Mouse (Mus musculus) cerebellum, postnatal 14 days (tissue): ENCODE data around the gene Rpl27a.
A peak's percentile ranks its signal among the peaks of the same experiment; 100 is the strongest.

Source experiments
- DNase-seq, 2 experiments: peaks; one replicate each; pipeline ENCODE4 v3.0.0; 2021; ENCODE audit warnings: mixed read lengths in 2 of 2

Rpl27a gene

DNA sequence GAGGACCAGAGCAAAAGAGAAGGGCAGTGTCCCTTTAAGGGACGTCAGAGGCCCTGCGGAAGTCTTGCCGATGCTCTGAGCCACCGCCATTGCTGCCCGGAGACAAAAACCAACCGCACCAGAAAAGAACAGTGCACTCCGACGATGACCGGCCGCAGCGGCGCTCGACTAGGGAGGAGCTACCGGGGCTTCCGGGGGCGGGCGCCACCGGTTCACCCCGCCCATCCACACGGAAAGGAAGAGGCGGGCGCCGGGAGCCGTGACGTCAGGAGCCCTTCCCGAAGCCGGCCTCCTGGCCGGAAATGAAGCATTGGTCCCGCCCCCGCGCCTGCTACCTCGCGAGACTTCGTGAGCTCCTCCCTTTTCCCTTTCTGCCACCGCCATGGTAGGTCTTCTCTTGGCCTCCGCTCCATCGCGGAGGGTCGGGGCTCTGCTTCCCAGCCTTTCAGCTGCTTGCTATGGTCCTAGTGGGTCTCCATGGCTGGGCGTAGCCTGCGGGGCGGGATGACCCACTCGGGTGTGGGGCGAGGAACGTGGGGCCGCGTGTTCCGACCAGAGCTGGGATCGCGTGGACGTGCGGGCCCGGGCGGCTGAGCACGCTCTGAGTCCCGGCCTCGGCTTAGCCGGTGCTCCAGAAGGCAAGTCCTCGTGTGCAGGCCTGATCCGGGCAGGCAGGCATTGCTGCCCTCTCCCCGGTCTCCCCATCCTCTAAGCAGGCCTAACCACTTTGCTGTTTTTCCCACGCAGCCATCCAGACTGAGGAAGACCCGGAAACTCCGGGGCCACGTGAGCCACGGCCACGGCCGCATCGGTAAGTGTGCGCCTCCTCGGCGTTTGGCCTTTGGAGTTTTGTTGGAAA is at the start of gene Rpl27a:
TSS of gene Rpl27a (plus strand) at position 310 of the 859 bp plus-strand sequence.
- DNase-seq, result peak; percentile 99

DNA sequence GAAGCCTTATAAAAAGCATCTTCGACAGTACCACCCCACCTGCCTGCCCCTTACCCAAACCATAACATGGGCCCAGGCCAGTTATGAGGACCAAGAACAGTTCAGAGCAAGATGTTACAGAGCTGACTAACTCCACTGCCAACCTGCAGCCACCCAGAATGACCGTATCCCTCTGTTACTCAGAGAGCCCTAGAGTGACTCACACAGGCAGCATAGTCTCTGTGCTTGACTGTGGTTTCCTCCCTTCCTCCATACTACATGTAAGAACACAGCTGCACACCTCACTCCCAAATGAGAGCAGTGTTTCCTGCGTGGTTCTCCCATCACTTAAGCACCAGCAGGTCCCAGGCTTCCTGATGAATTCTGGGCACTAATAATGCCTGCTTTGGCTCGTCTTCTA is 48.2 kb upstream of the Rpl27a start:
- DNase-seq, result no peak

DNA sequence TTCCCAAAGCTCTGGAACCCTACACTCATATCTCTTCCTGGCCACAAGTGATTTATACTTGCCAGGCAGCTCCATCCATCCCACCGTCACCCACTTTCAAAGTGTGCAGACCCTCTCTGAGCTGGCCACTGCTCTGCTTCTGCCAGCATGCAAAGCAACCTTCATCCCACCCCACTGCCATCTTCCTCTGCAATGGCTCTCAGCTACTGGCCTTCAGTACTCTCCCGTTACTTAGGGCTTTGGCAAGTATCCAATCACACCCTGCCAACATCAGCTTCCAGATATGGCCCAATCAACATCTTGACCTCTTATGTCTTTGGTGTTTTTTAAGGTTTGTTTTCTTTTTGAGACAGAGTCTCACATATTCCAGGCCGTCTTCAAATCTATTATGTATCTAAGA is 41.0 kb upstream of the Rpl27a start:
- no peak for DNase-seq

DNA sequence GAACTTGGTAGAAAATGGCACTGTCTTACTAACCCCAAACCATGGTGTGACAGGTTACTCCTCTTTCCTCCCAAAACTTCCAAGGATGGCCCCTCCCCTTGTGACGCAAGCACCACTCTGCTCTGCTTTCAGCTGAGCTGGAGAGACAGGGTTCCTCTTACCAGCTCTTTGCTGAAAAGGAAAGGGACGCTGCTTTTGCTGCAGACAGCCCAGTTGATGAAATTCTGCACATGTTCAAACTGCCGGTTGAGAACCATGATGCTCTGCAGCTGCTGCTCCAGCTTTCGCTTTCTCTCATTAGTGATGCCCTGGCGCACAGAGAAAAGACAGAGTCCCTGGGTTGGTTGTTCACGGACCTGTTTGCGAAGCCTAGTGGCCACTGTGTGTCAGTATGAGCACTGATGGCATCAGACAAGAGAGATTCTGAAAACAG is 38.2 kb upstream of the Rpl27a start:
- DNase-seq, result peak; percentile 50 to 53

GRCm38 (mm10) chr7:109484221-109484620 is 34.7 kb upstream of the Rpl27a start:
- DNase-seq, result no peak

DNA sequence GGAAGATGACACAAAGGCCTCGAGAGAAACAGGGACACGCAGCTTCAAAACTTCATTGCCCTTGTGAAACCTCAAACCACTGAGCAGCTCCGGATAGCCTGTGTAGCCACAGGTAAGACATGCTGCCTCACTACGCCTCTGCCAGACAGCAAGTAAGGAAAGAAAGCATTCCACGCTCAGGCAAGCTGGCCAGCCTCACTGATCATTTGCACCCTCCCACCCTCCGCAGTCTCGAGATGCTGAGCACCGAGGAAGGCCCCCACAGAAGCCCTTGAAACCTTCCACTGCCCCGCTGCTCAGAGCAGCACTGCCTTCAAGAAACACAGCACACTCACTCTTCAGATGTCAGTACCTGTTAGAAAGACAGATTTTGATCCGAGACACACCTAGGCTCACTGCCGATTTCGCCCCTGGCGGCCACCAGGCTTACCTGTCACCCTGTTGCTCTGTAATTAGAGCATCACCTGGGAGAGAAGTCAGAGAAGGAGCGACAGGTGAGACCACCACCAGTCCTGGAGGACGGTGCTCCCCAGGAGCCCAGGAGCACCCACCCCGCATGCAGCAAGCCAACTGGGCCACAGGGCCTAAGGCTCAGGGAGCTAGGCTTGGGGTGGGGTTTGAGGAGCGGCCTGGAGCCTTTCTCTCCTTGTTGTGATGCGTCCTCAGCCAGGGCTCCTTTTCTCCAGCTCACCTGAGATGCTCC is 26.2 kb upstream of the Rpl27a start:
- peak in 1 of 2 experiments; percentile 17 for DNase-seq

DNA sequence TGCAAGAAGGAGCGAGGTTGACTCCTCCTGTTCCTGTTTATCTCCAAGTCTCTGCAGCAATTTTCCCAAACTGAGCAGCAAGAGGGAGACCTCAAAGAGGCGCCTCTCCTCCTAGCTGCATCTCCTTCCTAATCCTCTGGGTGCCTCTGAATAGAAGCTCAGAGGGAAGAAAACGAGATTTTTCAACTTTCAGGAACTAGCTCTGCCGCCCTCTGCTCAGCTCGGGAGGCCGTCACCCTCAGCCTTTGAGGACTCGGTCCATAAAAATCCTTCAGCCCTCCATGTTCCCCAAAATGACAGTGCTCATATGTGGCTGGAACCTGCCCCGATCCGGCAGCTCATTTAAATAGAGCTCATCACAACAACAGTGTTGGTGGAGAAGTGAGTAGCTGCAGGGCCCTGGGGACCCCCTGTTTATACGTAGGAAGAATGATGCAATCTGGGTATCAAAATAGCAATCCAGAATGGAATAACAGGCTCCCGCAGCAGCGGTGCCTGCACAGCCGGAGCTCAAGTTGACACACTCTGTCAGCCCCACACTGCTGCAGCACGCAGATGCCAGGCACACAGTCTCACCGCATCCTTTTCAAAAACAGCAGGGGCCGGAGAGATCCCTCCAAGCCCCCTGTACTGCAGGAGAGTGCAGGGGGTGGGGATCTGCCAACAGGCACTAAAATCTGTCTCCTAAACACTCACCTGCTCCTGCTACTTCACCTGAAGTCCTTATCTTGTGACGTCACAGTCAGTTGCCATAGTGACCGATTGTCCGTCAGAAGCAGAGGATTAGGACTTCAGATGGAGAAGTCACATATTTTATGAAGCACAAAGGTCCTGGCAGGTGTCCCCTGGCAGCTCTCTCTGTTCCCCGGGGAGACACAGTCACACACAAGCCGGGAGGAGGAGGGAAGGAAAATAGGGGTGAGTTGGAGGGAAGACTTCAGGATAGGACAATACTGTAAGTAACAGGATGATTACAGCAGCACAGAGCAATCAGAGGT is 25.3 kb upstream of the Rpl27a start:
- peak; percentile 51 to 53 for DNase-seq

- no peak for DNase-seq
These were observed 21.4 kb upstream of the Rpl27a start for GRCm38 (mm10) chr7:109497507-109497906.

DNA sequence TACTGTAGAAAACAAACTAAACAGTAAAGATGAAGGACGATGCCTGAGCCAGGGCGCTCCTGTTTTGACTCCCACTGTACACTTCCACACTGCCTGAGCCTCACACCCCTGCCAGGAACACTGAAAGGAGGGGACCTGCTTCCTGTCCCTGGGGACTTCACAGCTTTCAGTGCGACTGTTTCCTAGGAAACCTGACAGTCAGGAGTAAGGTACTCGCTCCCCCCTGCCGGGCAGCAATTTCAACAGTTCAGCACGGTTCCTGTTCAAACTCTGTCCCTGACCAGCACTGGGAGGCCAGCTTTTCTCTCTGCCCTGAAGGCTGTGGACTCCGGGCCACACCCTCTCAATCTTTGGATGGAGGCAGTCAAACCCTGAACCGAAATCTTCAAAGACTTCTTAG is 11.8 kb upstream of the Rpl27a start:
- no peak for DNase-seq

- no peak for DNase-seq
These were observed 11.4 kb upstream of the Rpl27a start for GRCm38 (mm10) chr7:109507572-109507971.

DNA sequence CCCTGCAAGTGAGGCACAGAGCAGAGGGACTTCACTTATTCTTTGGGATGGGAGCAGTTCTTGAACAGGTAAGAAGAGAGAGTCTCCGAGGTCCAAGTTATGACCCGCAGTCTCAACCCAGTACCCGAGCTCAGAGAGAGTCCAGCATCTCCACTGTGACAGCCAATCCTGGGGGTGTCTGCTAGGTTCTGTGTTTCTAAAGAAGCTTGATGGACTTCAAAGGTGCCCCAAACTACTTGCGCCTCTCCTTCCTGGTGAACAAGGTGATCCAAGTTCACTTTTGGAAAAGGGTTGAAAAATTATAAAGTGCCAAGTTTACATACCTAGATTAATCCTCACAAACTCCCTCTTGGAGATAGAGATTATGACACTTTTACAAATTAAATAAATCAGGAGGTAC is 10.9 kb upstream of the Rpl27a start, which contains the start of gene Trim66:
TSS of gene Trim66 (minus strand) at position 101 of the 400 bp plus-strand sequence.
- DNase-seq, result no peak

DNA sequence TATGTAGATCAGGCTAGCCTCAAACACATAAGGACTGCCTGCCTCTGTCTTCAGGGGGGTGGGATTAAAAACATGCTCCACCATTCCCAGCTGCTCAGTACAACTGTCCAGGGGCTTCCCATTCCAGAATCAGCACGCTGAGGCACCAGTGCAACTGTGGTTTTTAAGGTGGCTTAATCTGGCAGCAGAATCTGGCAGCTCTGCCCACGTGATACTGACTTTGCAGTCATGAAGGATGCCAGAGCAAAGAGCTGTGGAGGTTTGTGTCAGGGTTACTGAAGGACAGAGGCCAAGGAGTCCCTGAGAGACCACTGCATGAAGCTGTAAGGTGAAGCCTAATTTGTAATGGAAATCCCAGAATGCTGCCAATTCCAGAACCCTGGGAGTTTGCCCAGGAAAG is 8.1 kb upstream of the Rpl27a start:
- no peak for DNase-seq

GRCm38 (mm10) chr7:109511838-109512237 is 7.1 kb upstream of the Rpl27a start:
- no peak for DNase-seq

DNA sequence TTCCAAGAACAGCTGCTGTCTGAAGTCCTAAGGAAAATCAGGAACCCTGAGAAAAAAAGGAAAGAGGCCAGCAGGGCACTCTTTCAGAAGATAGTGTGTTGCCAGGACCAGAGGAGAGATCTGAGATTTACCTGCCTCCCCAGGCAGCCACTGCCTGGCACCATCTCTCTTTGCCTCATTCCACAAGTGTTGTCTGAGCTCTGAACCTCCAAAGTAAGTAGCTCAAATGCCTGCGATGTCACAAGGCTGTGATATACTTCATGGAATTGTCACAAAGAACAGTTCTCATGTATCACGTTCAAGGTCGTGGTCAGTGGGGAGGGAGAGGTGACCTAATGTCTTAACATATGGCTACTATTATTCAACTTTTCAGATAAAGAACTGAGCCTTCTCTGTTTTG is 2.4 kb upstream of the Rpl27a start:
- no peak for DNase-seq

GRCm38 (mm10) chr7:109518036-109518681 is 788 bp upstream of the Rpl27a start:
- peak in 1 of 2 experiments; percentile 53 for DNase-seq

GRCm38 (mm10) chr7:109519936-109520335 is 989 bp downstream of the Rpl27a start:
- no peak for DNase-seq

DNA sequence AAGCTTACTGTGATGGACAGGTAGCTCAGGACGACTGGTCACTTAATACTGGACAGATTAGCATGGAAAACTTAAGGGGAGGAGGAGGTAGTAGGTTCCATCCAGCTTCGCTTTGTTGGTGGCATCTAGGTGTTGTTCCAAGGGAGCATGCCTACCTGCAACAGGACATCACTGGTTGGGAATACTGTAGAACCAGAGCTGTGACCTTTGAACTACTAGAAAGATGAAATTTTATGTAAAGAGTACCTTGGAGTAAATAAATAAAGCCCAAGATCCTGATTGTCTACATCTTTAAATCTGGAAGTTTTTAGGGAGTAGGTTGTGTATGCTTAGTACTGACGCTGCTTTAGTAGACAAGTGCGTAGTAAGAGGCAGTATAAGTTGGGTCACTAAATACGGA is 3.1 kb downstream of the Rpl27a start:
- DNase-seq, result no peak

DNA sequence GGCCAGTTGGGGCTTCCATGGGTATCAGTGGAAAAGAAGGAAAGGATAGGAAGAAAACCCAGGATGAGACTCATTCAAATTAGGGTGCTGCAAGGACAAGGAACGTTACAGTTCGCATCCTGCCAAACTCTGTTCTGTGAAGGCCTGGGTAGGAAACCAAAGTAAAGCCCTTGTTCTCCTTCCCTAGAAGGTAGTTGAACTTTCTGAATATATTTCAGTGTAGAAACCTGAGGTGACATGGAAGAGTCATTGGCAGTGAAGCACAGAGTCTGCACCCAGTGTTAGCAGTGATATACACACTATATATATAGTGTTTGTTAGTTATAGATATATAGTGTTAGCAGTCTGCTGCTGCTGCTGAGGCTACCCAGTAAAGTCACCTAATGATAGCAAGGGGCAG is 4.4 kb downstream of the Rpl27a start:
- DNase-seq, result no peak

- DNase-seq, result peak; percentile 54 to 56
These were observed 4.9 kb downstream of the Rpl27a start for GRCm38 (mm10) chr7:109523741-109524441.

GRCm38 (mm10) chr7:109524442-109524744 is 5.4 kb downstream of the Rpl27a start:
- no peak for DNase-seq

DNA sequence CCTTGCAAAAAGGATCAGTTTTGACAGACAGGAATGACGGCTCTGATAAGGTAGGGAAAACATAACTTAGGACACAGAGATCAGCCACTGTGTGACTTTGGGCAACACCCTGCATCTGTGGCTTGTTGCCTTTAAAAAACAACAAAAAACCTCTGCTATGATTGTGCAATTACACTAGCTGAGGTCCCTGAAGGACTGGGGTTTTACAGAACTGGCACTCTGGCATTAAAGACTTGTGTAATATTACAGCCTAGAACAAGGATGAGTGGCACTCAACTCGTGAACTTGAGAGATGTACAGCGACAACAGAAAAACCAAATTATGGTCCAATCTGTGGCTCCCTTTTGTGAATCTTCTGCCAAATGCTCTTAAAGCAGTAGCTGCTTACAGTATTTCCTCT is 5.8 kb downstream of the Rpl27a start:
- no peak for DNase-seq
